Mouse (Mus musculus) erythroblast, embryonic 14.5 days (primary cell): ENCODE measurements around the gene Tm6sf1. TPM values are rescaled to one million over a fixed set of nuclear protein-coding genes. Genes with fewer than 3 reads are reported as not detected.

Experiments used
- H3K27me3 ChIP-seq: 2 replicates; pipeline ENCODE4 v1.6.1; 2012; ENCODE audit warnings: inconsistent platforms; ENCODE audit not compliant: control insufficient read depth
- H3K36me3 ChIP-seq: 2 replicates; pipeline ENCODE4 v1.6.1; 2012; ENCODE audit warnings: mild to moderate bottlenecking, inconsistent platforms; ENCODE audit not compliant: control insufficient read depth
- H3K4me1 ChIP-seq: 2 replicates; pipeline ENCODE4 v1.6.1; 2012; ENCODE audit warnings: inconsistent platforms; ENCODE audit not compliant: control insufficient read depth
- H3K4me3 ChIP-seq: replicated peaks from 2 replicates; pipeline ENCODE3; 2012; ENCODE audit warnings: moderate library complexity, mild to moderate bottlenecking, inconsistent platforms
- H3K9me3 ChIP-seq: 2 replicates; pipeline ENCODE4 v1.6.1; 2012; ENCODE audit warnings: low read length, inconsistent platforms, mixed read lengths; ENCODE audit not compliant: control insufficient read depth
- GATA1 ChIP-seq: IDR thresholded peaks from 2 replicates; pipeline ENCODE4 v1.6.1; 2012; ENCODE audit warnings: low read length, inconsistent platforms, mixed read lengths
- TAL1 ChIP-seq: IDR thresholded peaks from 3 replicates; pipeline ENCODE4 v1.6.1; 2012; ENCODE audit warnings: low read length, inconsistent platforms, mixed read lengths
- polyA plus RNA-seq: library from polyadenylated mRNA; stranded (reverse); fragments of >175 nt; gene quantifications from 2 replicates; pipeline ENCODE4 v1.2.3, GENCODE M21; 2012

Gene Tm6sf1
- polyA plus RNA-seq, 1 experiment = 0.06 TPM

DNA sequence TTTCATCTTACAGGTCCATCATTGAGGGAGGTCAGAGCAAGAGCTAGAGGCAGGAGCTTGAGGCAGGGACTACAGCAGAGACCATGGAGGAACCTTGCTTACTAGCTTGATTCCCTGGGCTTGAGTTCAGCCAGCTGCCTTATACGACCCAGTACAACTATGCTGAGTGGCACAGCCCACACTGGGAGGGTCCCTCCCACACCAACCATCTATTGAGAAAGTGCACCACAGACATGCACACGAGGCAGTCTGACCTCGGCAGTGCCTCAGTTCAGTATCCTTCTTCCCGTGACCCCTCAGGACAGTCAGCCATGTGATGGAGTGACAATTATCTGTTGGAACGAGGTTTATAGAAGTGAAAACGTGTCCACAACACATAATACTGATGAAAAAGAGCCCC, 19.1 kb upstream of the Tm6sf1 start:
- Histone ChIP-seq H3K9me3 (no peaks in the 10 kb centered on the region), H3K4me3 (no peak overlapping the region), H3K36me3 (no peaks in the 10 kb centered on the region)

DNA sequence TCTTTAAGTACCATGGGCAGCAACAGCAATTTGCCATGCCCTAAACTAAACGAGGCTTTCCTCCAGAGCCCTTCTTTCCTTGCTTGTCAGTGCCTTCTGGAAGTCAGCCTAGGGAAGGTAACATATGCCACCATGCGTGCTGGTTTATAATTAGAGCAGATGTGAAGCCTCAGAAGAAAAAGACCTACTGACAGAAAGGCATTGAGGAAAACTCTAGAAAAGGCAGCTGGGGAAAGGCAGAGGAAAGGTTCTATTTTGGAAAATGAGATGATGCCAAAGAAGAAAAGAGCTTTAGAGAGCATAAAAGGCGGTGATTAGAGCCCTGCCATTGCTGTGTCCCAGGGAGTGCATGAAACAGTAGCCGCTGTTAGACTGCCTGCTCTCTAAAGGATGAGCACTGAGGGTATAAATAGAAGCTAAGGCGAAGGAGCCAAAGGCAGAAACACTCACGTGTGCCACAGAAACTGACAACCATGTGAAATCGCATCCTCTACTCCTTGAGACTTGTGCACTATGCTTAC, 18.1 kb upstream of the Tm6sf1 start:
- Histone ChIP-seq H3K27me3 (peaks cover 4% of the 10 kb centered on the region; the same call in 1 of the 2 replicates), H3K36me3 (no peaks in the 10 kb centered on the region), H3K9me3 (no peaks in the 10 kb centered on the region), H3K4me1 (no peaks in the 10 kb centered on the region), H3K4me3 (no peak overlapping the region)
- TF ChIP-seq TAL1 (no peak), GATA1 (no peak)

More for the DNA sequence above, 19.1 kb upstream of the Tm6sf1 start:
- Histone ChIP-seq H3K4me1 (no peaks in the 10 kb centered on the region), H3K27me3 (peaks cover 4% of the 10 kb centered on the region; the same call in 1 of the 2 replicates)
- TF ChIP-seq GATA1 (no peak), TAL1 (no peak)

GRCm38 (mm10) chr7:81841439-81841838, 17.4 kb upstream of the Tm6sf1 start:
- H3K36me3 ChIP-seq = no peaks in the 10 kb centered on the region
- H3K4me3 ChIP-seq = no peak overlapping the region
- H3K27me3 ChIP-seq = peaks cover 4% of the 10 kb centered on the region; the same call in 1 of the 2 replicates
- no peaks in the 10 kb centered on the region for H3K9me3 ChIP-seq
- no peaks in the 10 kb centered on the region for H3K4me1 ChIP-seq
- no peak for TF ChIP-seq GATA1
- TF ChIP-seq TAL1 = no peak

GRCm38 (mm10) chr7:81842141-81842540, 16.7 kb upstream of the Tm6sf1 start:
- H3K4me1 ChIP-seq = no peaks in the 10 kb centered on the region
- TF ChIP-seq GATA1 (no peak), TAL1 (no peak)
- H3K27me3 ChIP-seq = peaks cover 4% of the 10 kb centered on the region; the same call in 1 of the 2 replicates
- H3K4me3 ChIP-seq = no peak overlapping the region
- no peaks in the 10 kb centered on the region for H3K36me3 ChIP-seq
- H3K9me3 ChIP-seq = no peaks in the 10 kb centered on the region

DNA sequence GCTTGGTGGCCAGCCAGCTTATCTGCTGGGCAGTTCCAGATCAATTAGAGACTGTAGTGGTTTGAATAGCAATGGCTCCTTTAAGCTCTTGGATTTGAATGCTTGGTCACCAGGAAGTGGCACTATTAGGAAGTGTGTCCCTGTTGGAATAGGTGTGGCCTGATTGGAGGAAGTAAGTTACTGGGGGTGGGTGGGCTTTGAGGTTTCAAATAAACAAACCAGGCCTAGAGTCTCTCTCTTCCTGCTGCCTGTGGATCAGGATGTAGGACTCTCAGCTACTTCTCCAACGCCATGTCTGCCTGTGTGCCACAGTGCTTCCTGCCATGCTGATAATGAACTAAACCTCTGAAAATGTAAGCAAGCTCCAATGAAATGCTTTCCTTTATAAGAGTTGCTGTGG, 15.8 kb upstream of the Tm6sf1 start:
- H3K4me3 ChIP-seq = no peak overlapping the region
- peaks cover 5% of the 10 kb centered on the region; the same call in 1 of the 2 replicates for H3K27me3 ChIP-seq
- no peaks in the 10 kb centered on the region for H3K36me3 ChIP-seq
- no peaks in the 10 kb centered on the region for H3K4me1 ChIP-seq
- no peak for TF ChIP-seq TAL1
- TF ChIP-seq GATA1 = no peak
- no peaks in the 10 kb centered on the region for H3K9me3 ChIP-seq

- Histone ChIP-seq H3K4me3 (no peak overlapping the region), H3K4me1 (no peaks in the 10 kb centered on the region), H3K36me3 (no peaks in the 10 kb centered on the region), H3K9me3 (no peaks in the 10 kb centered on the region), H3K27me3 (peaks cover 5% of the 10 kb centered on the region; the same call in 1 of the 2 replicates)
- no peak for TF ChIP-seq TAL1
- TF ChIP-seq GATA1 = no peak
These were observed 14.9 kb upstream of the Tm6sf1 start for GRCm38 (mm10) chr7:81843903-81844302.

GRCm38 (mm10) chr7:81844801-81845200, 14.0 kb upstream of the Tm6sf1 start:
- no peaks in the 10 kb centered on the region for H3K36me3 ChIP-seq
- no peaks in the 10 kb centered on the region for H3K9me3 ChIP-seq
- TF ChIP-seq TAL1 = no peak
- TF ChIP-seq GATA1 = no peak
- H3K4me1 ChIP-seq = no peaks in the 10 kb centered on the region
- H3K27me3 ChIP-seq = peaks cover 3% of the 10 kb centered on the region; the same call in 1 of the 2 replicates
- H3K4me3 ChIP-seq = no peak overlapping the region

- H3K36me3 ChIP-seq = no peaks in the 10 kb centered on the region
- TF ChIP-seq GATA1 = no peak
- no peak for TF ChIP-seq TAL1
- H3K9me3 ChIP-seq = no peaks in the 10 kb centered on the region
- H3K27me3 ChIP-seq = peaks cover 2% of the 10 kb centered on the region; the same call in 1 of the 2 replicates
- H3K4me3 ChIP-seq = no peak overlapping the region
- no peaks in the 10 kb centered on the region for H3K4me1 ChIP-seq
These were observed 13.5 kb upstream of the Tm6sf1 start for GRCm38 (mm10) chr7:81845313-81845712.

- Histone ChIP-seq H3K9me3 (no peaks in the 10 kb centered on the region), H3K4me3 (no peak overlapping the region), H3K4me1 (no peaks in the 10 kb centered on the region), H3K36me3 (no peaks in the 10 kb centered on the region), H3K27me3 (peaks cover 2% of the 10 kb centered on the region; the same call in 1 of the 2 replicates)
- TF ChIP-seq TAL1 (no peak), GATA1 (no peak)
These were observed 12.8 kb upstream of the Tm6sf1 start for GRCm38 (mm10) chr7:81846008-81846407.

DNA sequence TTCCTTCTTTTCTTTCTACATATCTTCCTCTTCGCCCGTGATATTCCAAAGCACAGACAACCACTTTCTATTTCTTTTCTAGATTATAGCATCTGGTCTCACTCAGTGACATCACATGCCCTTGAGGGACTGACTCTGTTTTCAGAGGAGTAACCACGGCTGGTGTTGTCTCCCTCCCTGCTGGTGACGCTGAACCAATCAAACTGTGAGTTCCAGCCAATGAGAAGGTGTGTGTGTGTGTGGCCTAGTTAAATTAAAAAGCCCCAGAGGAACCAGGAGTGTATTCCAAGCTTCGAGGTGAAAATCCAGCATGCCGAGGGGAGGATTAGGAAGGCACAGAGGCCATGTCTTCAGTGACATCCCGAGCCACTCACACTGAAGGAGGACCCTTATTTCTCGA, 11.8 kb upstream of the Tm6sf1 start:
- Histone ChIP-seq H3K9me3 (no peaks in the 10 kb centered on the region), H3K4me1 (no peaks in the 10 kb centered on the region), H3K4me3 (no peak overlapping the region), H3K27me3 (peaks cover 2% of the 10 kb centered on the region; the same call in 1 of the 2 replicates), H3K36me3 (no peaks in the 10 kb centered on the region)
- TF ChIP-seq GATA1 = no peak
- TF ChIP-seq TAL1 = no peak
